Mouse (Mus musculus): ENCODE data around the gene 2310057M21Rik. TPM values are rescaled to one million over a fixed set of nuclear protein-coding genes. Genes with fewer than 3 reads are reported as not detected.

Gene 2310057M21Rik
- total RNA-seq, 2 experiments from 2014 or later, result 14.2 to 16.1 TPM

GRCm38 (mm10) chr7:131329416-131329815, 33.1 kb downstream of the 2310057M21Rik start, which contains the start of gene Fam24b:
TSS of gene Fam24b (minus strand) at chr7:131329516.
- intact Hi-C loops (cut with DNase I), result loop anchor here (10.0 kb wide), 1 partner anchor 215 kb away; no protein-coding TSS in a partner anchor
- no peak for DNase-seq

- DNase-seq, result no peak
- intact Hi-C loops (cut with DNase I), result loop anchor here (10.0 kb wide), 1 partner anchor 212 kb away; no protein-coding TSS in a partner anchor
Measured at GRCm38 (mm10) chr7:131327054-131327453, 35.5 kb downstream of the 2310057M21Rik start.

- DNase-seq, result no peak
- intact Hi-C loops (cut with DNase I), result loop anchor here (10.0 kb wide), 1 partner anchor 207 kb away; no protein-coding TSS in a partner anchor
Measured at GRCm38 (mm10) chr7:131322192-131322591, 40.4 kb downstream of the 2310057M21Rik start, which contains the start of gene Cuzd1. TSS of gene Cuzd1 (minus strand) at chr7:131322292.

- DNase-seq, result no peak
- intact Hi-C loops (cut with DNase I), result no loop called here
Measured at GRCm38 (mm10) chr7:131318340-131318739, 44.2 kb downstream of the 2310057M21Rik start.

GRCm38 (mm10) chr7:131317587-131317986, 45.0 kb downstream of the 2310057M21Rik start:
- DNase-seq, result no peak

GRCm38 (mm10) chr7:131314493-131314892, 48.1 kb downstream of the 2310057M21Rik start:
- DNase-seq, result no peak
- intact Hi-C loops (cut with DNase I), result no loop called here

More at GRCm38 (mm10) chr7:131317587-131317986, 45.0 kb downstream of the 2310057M21Rik start:
- intact Hi-C loops (cut with DNase I), result no loop called here

GRCm38 (mm10) chr7:131306733-131307132, 55.8 kb downstream of the 2310057M21Rik start:
- no peak for DNase-seq
- intact Hi-C loops (cut with DNase I), result no loop called here

- intact Hi-C loops (cut with DNase I), result no loop called here
- DNase-seq, result no peak
Measured at GRCm38 (mm10) chr7:131303340-131303739, 59.2 kb downstream of the 2310057M21Rik start.

- intact Hi-C loops (cut with DNase I), result no loop called here
Measured at GRCm38 (mm10) chr7:131297151-131297550, 65.4 kb downstream of the 2310057M21Rik start.

More at GRCm38 (mm10) chr7:131297151-131297550, 65.4 kb downstream of the 2310057M21Rik start:
- DNase-seq, result no peak

Other genes starting within 250 kb of the 2310057M21Rik start
- gene 4933402N03Rik, start 216.4 kb downstream of the 2310057M21Rik start, total RNA-seq (2021), result not detected
- 10 to 100 TPM; 16.8 to 17.3 TPM for gene 5430419D17Rik, start 188.4 kb downstream of the 2310057M21Rik start, total RNA-seq (2021)
- gene Cuzd1, start 40.5 kb downstream of the 2310057M21Rik start, total RNA-seq (2021), result not detected
- not detected for gene Fam24b, start 33.2 kb downstream of the 2310057M21Rik start, total RNA-seq (2021)
- not detected for gene Fam24a, start 28.9 kb downstream of the 2310057M21Rik start, total RNA-seq (2021)
- 10 to 100 TPM; 51.7 to 55.1 TPM for gene Pstk, start 8.4 kb upstream of the 2310057M21Rik start, total RNA-seq (2021)
- gene Ikzf5, start 47.8 kb upstream of the 2310057M21Rik start, total RNA-seq (2021), result 10 to 100 TPM; 32.4 to 34.7 TPM
- gene Acadsb, start 47.8 kb upstream of the 2310057M21Rik start, total RNA-seq (2021), result 10 to 100 TPM; 78.1 to 80.3 TPM
- not detected for gene Hmx3, start 180.1 kb upstream of the 2310057M21Rik start, total RNA-seq (2021)
- gene Hmx2, start 186.0 kb upstream of the 2310057M21Rik start, total RNA-seq (2021), result not detected
- gene Bub3, start 197.5 kb upstream of the 2310057M21Rik start, total RNA-seq (2021), result 10 to 100 TPM; 45.9 to 48.4 TPM